Mouse (Mus musculus): ENCODE results near the gene Adgrv1. TPM values are rescaled to one million over a fixed set of nuclear protein-coding genes. Genes with fewer than 3 reads are reported as not detected.

Gene Adgrv1
- polyA plus RNA-seq, 1 experiment from 2014 or later: 14.7 TPM

DNA sequence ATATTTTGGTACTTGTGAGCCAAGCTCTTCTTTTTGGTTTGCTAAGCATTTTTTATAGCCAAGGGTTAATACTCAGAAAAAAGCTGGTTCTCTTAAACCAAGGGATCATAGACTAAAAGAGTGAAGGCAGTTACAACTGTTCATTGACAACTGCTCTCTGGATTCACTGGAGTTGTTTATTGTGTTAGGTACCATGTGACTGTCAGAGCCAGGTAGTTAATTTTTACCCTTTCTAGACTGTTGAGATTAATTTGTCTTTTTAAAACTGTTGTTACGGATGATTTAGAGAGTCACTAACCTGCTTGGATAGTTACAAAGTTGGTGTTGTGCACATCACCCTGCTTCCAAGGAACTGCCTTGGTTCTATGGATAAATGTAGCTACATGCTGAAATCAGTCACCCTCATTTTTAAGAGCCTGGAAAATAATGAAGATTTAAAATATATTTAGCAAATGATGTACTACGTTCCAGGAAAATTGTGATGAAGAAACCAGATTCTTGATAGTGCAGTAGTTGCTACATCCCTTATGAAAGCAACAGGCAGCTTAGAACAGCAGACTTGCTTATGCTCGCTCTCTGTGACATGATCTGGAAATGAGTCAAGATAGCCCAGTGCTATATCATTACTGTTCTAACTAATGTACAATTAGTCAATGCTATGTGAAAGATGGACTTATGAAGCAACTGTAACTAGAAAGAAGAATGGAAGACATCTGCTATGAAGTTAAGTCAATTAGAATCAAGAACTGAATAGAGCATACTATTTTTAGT, 309.2 kb downstream of the Adgrv1 start:
- H3K4me2 ChIP-seq (ENCODE audit: low read length): no peak overlapping the region
- H3K9me3 ChIP-seq (replicated peaks; ENCODE audit: control insufficient read depth, low read length): no peaks in the 10 kb centered on the region
- DNase-seq (ENCODE audit: low spot score) (no peak), ATAC-seq (no peak)
- H3K4me3 ChIP-seq (ENCODE audit: low read depth, low read length): no peak overlapping the region
- 93% methylated on average over 3 of the region's 3 CpGs for WGBS
- no peaks in the 10 kb centered on the region for H3K36me3 ChIP-seq (ENCODE audit: control insufficient read depth, insufficient read depth, low read length)
- no peak overlapping the region for H3K27ac ChIP-seq (ENCODE audit: low read depth, low read length)
- no peaks in the 10 kb centered on the region for H3K27me3 ChIP-seq (replicated peaks; ENCODE audit: control insufficient read depth, insufficient read depth, low read length)
- no peak overlapping the region for H3K9ac ChIP-seq (ENCODE audit: low read length)
- H3K4me1 ChIP-seq (ENCODE audit: control insufficient read depth, insufficient read depth, low read length): no peaks in the 10 kb centered on the region

DNA sequence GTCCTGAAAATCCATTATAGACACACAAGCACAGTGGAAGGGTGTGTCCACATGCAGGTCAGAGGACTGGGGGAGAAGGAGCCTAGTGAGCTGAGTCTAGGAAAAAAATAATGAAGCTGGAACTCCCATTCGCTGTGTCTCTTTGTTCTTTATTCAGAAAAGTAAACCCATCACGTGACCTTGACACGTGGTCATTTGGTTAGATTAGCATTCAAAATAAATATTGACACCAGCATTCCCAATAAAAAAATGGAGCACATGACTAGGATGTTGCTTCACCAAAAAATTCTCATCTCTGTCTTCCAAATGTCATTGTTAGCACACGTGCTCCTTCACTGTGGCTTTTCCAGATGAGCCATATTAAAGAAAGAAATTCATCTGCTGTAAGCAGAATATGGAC, 316.4 kb downstream of the Adgrv1 start:
- Histone ChIP-seq H3K9ac (ENCODE audit: low read length) (no peak overlapping the region), H3K4me1 (ENCODE audit: control insufficient read depth, insufficient read depth, low read length) (no peaks in the 10 kb centered on the region), H3K36me3 (ENCODE audit: control insufficient read depth, insufficient read depth, low read length) (no peaks in the 10 kb centered on the region), H3K27ac (ENCODE audit: low read depth, low read length) (no peak overlapping the region), H3K27me3 (replicated peaks; ENCODE audit: control insufficient read depth, insufficient read depth, low read length) (no peaks in the 10 kb centered on the region), H3K9me3 (replicated peaks; ENCODE audit: control insufficient read depth, low read length) (no peaks in the 10 kb centered on the region), H3K4me2 (ENCODE audit: low read length) (no peak overlapping the region), H3K4me3 (ENCODE audit: low read depth, low read length) (no peak overlapping the region)
- ATAC-seq: no peak
- no peak for DNase-seq (ENCODE audit: low spot score)
- 80% methylated on average over 4 of the region's 4 CpGs for WGBS

DNA sequence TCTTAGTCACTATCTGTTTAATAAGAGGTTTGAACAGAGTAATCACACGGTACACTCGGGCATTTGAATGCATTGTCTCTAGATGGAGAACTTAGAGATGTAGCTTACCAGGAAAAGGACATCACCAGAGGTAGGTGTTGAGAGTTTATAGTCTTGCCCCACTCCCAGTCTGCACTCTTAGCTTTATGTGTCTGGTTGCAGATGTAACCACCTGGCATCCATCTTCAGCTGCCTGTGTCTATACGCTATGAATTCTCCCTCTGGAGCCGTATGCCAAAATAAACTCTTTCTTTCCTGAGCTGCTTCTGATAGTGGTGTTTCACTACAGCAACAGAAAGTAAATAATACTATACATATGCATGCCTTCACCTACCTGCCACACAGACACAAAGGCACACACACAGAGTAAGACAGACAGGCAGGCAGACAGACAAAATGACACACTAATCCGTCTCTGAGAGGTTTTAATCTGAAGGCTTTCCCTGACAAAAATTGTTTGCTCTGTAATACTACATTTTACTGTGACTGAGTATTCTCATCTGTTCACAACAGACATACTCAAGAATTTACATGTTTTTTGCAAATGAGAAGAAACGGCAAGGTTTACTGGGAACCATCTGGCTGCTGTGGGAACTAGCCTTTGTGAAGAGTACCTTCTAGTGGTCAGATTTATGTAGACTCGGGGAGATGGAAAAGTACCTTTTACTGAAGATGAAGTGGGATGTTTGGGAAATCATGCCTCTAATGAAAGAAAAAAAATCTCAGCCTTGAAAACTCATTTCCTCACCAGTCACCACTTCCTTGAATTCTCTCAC, 318.4 kb downstream of the Adgrv1 start:
- Histone ChIP-seq H3K4me3 (ENCODE audit: low read depth, low read length) (no peak overlapping the region), H3K36me3 (ENCODE audit: control insufficient read depth, insufficient read depth, low read length) (no peaks in the 10 kb centered on the region), H3K27me3 (replicated peaks; ENCODE audit: control insufficient read depth, insufficient read depth, low read length) (no peaks in the 10 kb centered on the region), H3K27ac (ENCODE audit: low read depth, low read length) (no peak overlapping the region), H3K9me3 (replicated peaks; ENCODE audit: control insufficient read depth, low read length) (no peaks in the 10 kb centered on the region), H3K4me2 (ENCODE audit: low read length) (no peak overlapping the region), H3K9ac (ENCODE audit: low read length) (no peak overlapping the region), H3K4me1 (ENCODE audit: control insufficient read depth, insufficient read depth, low read length) (no peaks in the 10 kb centered on the region)
- ATAC-seq (no peak), DNase-seq (ENCODE audit: low spot score) (peak; percentile 59)
- 78% methylated on average over 7 of the region's 7 CpGs for WGBS

GRCm38 (mm10) chr13:81312148-81312547, 320.8 kb downstream of the Adgrv1 start:
- Histone ChIP-seq H3K27ac (ENCODE audit: low read depth, low read length) (no peak overlapping the region), H3K9ac (ENCODE audit: low read length) (no peak overlapping the region), H3K9me3 (replicated peaks; ENCODE audit: control insufficient read depth, low read length) (no peaks in the 10 kb centered on the region), H3K27me3 (replicated peaks; ENCODE audit: control insufficient read depth, insufficient read depth, low read length) (no peaks in the 10 kb centered on the region), H3K4me3 (ENCODE audit: low read depth, low read length) (no peak overlapping the region), H3K4me2 (ENCODE audit: low read length) (no peak overlapping the region), H3K36me3 (ENCODE audit: control insufficient read depth, insufficient read depth, low read length) (no peaks in the 10 kb centered on the region), H3K4me1 (ENCODE audit: control insufficient read depth, insufficient read depth, low read length) (no peaks in the 10 kb centered on the region)
- DNase-seq (ENCODE audit: low spot score) (no peak), ATAC-seq (no peak)
- WGBS: 67% methylated on average over 5 of the region's 5 CpGs

DNA sequence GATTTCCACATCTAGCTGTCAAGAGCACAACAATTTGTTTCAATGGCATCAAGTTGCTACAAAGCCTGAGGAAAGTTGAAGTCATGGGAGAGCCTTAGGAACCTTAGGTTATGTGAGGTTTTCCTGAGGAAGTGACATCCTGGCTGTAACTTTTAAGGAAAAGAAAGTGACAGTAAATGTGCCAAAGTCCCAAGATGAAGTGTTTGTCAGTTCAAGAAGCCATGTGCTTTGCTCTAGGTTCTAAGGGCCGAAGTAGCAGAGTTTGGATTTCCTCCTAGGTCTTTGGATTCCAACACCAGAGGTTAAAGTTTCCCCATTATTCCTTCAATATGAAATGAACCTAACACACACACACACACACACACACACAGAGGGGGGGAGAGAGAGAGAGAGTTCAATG, 332.1 kb downstream of the Adgrv1 start:
- DNase-seq (ENCODE audit: low spot score) (no peak), ATAC-seq (no peak)
- Histone ChIP-seq H3K27ac (ENCODE audit: low read depth, low read length) (no peak overlapping the region), H3K4me1 (ENCODE audit: control insufficient read depth, insufficient read depth, low read length) (no peaks in the 10 kb centered on the region), H3K4me2 (ENCODE audit: low read length) (no peak overlapping the region), H3K27me3 (replicated peaks; ENCODE audit: control insufficient read depth, insufficient read depth, low read length) (no peaks in the 10 kb centered on the region), H3K36me3 (ENCODE audit: control insufficient read depth, insufficient read depth, low read length) (no peaks in the 10 kb centered on the region), H3K9me3 (replicated peaks; ENCODE audit: control insufficient read depth, low read length) (no peaks in the 10 kb centered on the region), H3K9ac (ENCODE audit: low read length) (no peak overlapping the region), H3K4me3 (ENCODE audit: low read depth, low read length) (no peak overlapping the region)
- WGBS: 81% methylated on average over 1 of the region's 1 CpGs

- no peaks in the 10 kb centered on the region for H3K9me3 ChIP-seq (replicated peaks; ENCODE audit: control insufficient read depth, low read length)
- H3K4me2 ChIP-seq (ENCODE audit: low read length): no peak overlapping the region
- H3K36me3 ChIP-seq (ENCODE audit: control insufficient read depth, insufficient read depth, low read length): no peaks in the 10 kb centered on the region
- no peaks in the 10 kb centered on the region for H3K27me3 ChIP-seq (replicated peaks; ENCODE audit: control insufficient read depth, insufficient read depth, low read length)
- H3K9ac ChIP-seq (ENCODE audit: low read length): no peak overlapping the region
- ATAC-seq (no peak), DNase-seq (ENCODE audit: low spot score) (peak; percentile 8)
- H3K4me3 ChIP-seq (ENCODE audit: low read depth, low read length): no peak overlapping the region
- WGBS: 62% methylated on average over 1 of the region's 1 CpGs
- no peaks in the 10 kb centered on the region for H3K4me1 ChIP-seq (ENCODE audit: control insufficient read depth, insufficient read depth, low read length)
- H3K27ac ChIP-seq (ENCODE audit: low read depth, low read length): no peak overlapping the region
These were observed 338.8 kb downstream of the Adgrv1 start for GRCm38 (mm10) chr13:81294106-81294505.

GRCm38 (mm10) chr13:81282193-81282592, 350.8 kb downstream of the Adgrv1 start:
- H3K27ac ChIP-seq (ENCODE audit: low read depth, low read length): no peak overlapping the region
- no peaks in the 10 kb centered on the region for H3K9me3 ChIP-seq (replicated peaks; ENCODE audit: control insufficient read depth, low read length)
- no peak overlapping the region for H3K4me3 ChIP-seq (ENCODE audit: low read depth, low read length)
- no peak overlapping the region for H3K9ac ChIP-seq (ENCODE audit: low read length)
- 0 out of 2 replicates have a peak, but pooled peaks cover 3% of the 10 kb centered on the region for H3K36me3 ChIP-seq (ENCODE audit: control insufficient read depth, insufficient read depth, low read length)
- ATAC-seq (no peak), DNase-seq (ENCODE audit: low spot score) (no peak)
- WGBS: 77% methylated on average over 6 of the region's 6 CpGs
- no peak overlapping the region for H3K4me2 ChIP-seq (ENCODE audit: low read length)
- H3K27me3 ChIP-seq (replicated peaks; ENCODE audit: control insufficient read depth, insufficient read depth, low read length): no peaks in the 10 kb centered on the region
- H3K4me1 ChIP-seq (ENCODE audit: control insufficient read depth, insufficient read depth, low read length): no peaks in the 10 kb centered on the region

DNA sequence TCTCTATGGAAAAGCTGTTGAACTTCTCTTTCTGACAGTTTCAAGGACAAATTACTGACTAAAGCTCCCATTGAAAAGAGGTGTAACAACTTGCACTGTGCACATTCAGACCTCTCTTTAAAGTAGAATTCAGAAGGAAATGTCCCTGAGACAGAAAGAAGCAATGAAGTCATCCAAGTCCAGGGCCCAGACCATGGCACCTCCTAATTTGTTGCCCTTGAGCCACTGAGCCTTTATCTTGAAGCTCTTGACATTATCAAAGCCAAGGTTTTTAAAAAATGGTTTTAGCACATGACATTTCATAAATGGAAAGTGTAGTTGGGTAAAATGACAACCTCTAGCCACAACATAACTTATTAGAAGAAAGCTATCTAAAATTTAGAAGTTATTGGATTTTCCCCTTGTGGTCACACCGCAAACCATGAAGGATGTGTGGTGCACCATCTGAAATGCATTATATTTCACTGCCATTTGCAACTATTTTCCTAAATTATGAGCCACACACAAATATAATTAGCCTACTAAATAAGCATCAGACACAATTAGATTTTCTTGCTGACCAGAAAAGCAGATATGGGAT, 352.2 kb downstream of the Adgrv1 start:
- DNase-seq (ENCODE audit: low spot score) (no peak), ATAC-seq (no peak)
- Histone ChIP-seq H3K9me3 (replicated peaks; ENCODE audit: control insufficient read depth, low read length) (no peaks in the 10 kb centered on the region), H3K4me3 (ENCODE audit: low read depth, low read length) (no peak overlapping the region), H3K4me1 (ENCODE audit: control insufficient read depth, insufficient read depth, low read length) (no peaks in the 10 kb centered on the region), H3K27me3 (replicated peaks; ENCODE audit: control insufficient read depth, insufficient read depth, low read length) (no peaks in the 10 kb centered on the region), H3K4me2 (ENCODE audit: low read length) (no peak overlapping the region), H3K9ac (ENCODE audit: low read length) (no peak overlapping the region), H3K36me3 (ENCODE audit: control insufficient read depth, insufficient read depth, low read length) (0 out of 2 replicates have a peak, but pooled peaks cover 3% of the 10 kb centered on the region), H3K27ac (ENCODE audit: low read depth, low read length) (no peak overlapping the region)
- WGBS: 98% methylated on average over 1 of the region's 1 CpGs

DNA sequence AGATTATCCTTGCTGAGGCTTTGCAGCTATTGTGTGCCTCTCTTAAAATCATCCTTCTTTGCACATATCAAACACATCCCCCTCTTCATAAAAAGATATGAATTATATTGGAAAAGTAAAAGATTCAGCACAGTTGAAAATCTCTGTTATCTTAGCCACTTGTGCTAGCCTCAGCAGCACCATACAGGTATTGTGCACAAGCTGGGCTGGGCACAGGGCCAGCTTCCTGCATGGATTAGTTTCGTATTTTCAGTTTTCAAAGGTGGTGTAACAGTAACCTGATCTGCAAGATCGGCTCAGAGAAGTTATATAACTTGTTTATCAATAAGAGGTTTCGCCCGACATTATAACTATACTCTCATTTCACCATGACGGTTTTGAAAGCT, 353.6 kb downstream of the Adgrv1 start:
- ATAC-seq (no peak), DNase-seq (ENCODE audit: low spot score) (no peak)
- no peak overlapping the region for H3K27ac ChIP-seq (ENCODE audit: low read depth, low read length)
- H3K4me2 ChIP-seq (ENCODE audit: low read length): no peak overlapping the region
- no peaks in the 10 kb centered on the region for H3K4me1 ChIP-seq (ENCODE audit: control insufficient read depth, insufficient read depth, low read length)
- no peak overlapping the region for H3K4me3 ChIP-seq (ENCODE audit: low read depth, low read length)
- 0 out of 2 replicates have a peak, but pooled peaks cover 3% of the 10 kb centered on the region for H3K36me3 ChIP-seq (ENCODE audit: control insufficient read depth, insufficient read depth, low read length)
- H3K27me3 ChIP-seq (replicated peaks; ENCODE audit: control insufficient read depth, insufficient read depth, low read length): no peaks in the 10 kb centered on the region
- H3K9ac ChIP-seq (ENCODE audit: low read length): no peak overlapping the region
- 74% methylated on average over 5 of the region's 5 CpGs for WGBS
- no peaks in the 10 kb centered on the region for H3K9me3 ChIP-seq (replicated peaks; ENCODE audit: control insufficient read depth, low read length)

Measured in forebrain, embryonic 14.5 days (tissue).